Mouse (Mus musculus) embryo, embryonic 10.5 days (tissue): Measurements from ENCODE around the gene Wbp11.
A peak's percentile ranks its signal among the peaks of the same experiment; 100 is the strongest.

Experiments used
- DNase-seq: peaks from one replicate; pipeline ENCODE4 v3.0.0-alpha.2; 2015; ENCODE audit warnings: low spot score

Gene Wbp11

DNA sequence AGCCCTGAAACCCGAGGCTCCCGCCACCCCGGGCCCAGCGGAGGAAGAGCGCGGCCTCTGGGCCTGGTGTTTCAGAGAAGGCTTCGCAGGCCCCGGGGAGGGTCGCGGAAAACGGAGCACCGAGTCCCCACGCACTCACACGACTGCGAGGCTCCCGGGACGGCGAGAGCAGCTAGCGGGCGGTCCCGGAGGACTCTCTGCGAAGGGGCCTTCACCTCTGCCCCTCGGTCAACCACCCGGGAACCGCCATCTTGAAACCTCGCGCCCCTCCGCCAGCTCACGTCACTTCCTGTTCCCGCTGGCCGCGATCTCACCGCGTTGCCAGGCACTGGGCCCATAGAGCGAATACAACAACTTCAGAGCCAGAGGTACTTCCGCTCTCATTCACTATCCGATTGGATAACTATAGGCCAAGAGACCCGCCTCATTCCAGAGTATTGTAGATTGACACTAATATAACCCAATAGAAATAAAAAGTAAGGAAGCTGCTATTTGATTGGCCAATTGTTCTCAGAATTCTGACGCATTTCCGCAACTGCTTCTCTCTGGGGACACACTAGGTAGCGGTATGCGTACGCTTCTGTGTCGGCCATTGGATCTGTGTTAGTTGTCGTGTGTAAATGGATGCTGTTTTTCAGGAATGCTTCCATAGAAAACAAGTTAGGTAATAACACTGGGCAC, at the start of gene Wbp11:
TSS of gene Wbp11 (minus strand) at position 353 of the 681 bp plus-strand sequence.
- peak; percentile 97 for DNase-seq

DNA sequence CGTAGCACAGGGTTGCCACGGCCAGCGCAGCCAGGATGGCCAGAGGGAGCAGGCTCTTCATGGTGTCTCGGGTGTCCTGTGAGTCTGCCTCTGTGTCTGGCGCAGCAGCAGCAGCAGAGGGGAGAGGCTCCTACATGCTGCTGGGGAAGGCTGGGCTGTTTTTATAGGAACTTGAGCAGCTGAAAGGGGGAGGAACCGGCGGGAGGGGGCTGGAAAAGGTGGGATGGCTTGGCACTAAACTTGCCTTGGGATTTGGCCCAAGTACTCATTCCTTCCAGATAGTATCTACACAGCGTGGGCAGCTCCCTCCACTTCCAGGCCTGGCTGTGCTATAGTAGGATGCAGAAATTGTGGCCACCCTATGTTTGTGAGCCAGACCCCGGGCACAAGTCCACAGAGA, 47.6 kb upstream of the Wbp11 start, which contains the start of gene Mgp:
TSS of gene Mgp (minus strand) at position 154 of the 400 bp plus-strand sequence.
- DNase-seq: peak; percentile 42

DNA sequence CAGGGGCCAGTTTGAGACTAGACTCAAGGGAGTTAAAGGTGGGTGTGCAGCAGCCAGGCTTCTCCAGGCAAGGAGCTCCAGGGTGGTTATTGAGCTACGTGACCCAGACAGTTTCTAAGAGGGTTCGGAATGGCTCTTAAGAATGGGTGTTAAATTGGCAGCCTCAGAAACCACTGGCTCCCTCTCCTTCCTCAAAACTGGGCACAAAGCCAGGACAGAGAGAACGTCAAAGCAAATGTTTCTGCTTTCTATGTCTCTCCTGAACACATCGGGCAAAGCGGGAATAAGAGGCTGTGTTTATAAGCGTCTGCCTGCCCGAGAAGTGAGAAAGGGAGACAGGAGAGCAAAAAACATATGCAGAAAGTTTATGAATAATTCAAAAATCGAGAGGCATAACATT, 46.6 kb upstream of the Wbp11 start:
- no peak for DNase-seq

DNA sequence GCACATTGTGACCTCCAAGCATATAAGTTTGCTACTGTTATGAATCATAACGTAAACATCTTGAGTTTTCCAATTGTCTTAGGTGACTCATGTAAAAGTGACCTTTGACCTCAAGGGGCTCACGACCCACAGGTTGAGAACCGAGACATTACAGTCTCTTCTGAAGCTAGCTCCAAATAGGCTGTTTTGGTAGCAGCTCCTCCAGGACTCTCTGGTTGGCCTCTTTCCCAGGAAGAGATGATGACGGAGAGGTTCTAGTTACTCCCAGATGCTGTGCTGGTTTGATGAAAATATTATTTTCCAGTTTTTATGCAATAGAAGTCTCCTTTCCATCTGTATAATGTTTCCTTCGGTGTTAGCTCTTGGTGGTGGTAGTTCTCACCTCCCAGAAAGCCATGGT, 40.9 kb upstream of the Wbp11 start:
- no peak for DNase-seq

DNA sequence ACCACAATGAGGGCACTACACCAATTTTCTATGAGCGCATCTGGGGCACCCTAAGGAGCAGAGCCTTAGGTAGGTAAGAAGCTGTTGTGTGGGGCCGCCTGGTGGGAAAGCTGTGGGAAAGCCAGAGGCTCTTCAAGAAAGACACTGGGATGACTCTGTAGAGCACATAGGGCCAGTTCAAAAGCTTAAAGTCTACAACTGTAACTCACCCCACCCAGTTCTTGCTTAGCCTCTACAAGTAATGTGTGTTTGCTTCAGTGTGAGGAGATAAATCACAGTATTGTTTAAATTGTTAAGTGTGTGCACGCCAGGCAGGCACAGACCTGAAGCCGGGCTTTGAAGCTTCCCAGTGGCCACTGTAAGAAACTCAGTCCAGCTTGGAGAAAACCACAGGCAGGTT, 38.1 kb upstream of the Wbp11 start:
- no peak for DNase-seq

DNA sequence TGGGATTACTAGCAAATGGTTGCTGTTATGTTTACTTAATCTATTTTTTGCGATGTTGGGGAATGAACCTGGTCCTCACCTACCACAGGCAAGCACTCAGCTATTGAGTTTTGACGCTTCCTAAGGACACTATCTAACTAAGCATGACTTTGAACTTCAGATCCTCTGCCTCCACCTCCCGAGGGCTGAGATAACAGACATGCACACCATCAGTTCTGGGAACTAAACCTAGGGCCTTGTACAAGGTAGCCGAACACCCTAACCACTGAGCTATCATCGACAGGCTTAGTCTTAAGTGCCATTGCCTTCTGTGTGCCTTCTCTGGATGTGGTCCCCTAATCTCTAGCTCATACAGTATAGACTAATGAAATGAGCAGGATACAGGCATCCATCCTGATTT, 37.3 kb upstream of the Wbp11 start:
- DNase-seq: no peak

DNA sequence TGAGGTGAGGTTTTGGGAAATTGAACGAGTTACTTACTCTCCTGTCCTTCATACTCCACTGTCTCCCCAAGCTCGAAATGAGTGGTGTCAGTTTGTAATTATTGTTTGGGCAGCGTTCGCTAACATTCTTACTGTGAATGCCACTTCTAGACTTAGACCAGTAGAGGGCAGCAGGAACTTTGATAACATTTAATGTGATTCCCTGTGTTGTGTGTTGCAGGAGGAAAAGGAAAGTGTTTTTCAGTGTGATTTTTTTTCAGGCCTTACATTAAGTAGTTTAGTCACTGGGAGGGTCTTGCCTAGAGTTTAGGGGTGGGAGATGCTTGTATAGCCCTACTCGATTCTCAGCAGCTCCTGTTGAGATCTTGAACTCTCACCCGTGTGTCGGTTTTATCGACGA, 33.0 kb upstream of the Wbp11 start:
- DNase-seq: peak; percentile 88

DNA sequence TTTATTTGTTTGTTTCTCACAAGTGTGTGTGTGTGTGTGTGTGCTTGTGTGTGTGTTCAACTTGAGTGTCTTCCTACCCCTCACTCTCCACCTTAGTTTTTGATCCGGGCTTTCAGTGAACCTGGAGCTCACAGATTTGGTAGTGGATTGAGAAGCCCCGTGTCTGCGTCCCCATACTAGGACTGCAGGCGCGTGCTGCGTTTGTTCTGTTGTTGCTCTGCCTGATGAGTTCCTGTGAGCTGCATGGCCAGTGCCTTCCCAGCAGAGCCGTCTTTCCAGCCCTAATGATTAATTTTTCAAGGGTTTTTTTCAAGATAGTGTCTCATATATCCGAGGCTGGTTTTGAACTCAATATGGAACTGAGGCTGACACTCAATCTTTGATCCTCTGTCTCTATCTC, 30.4 kb upstream of the Wbp11 start:
- DNase-seq: no peak

DNA sequence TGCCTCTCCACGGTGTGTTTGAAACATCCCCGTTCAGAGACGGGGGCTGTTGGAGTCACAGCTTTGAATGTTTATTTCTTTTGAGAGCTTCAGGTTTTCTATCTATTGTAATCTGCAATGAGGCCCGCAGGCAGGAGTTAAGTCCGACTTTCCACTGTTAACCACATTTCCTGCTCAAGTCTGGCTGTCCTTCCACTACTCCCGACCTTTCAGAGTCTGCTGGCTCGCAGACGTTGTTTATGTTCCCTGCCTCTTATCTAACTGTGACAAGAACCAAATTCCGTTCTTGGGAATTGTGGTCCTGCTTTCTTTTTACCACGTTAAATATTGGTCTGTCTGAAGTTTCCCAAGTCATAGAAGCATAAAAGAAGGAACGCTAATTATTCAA, 29.8 kb upstream of the Wbp11 start:
- no peak for DNase-seq

DNA sequence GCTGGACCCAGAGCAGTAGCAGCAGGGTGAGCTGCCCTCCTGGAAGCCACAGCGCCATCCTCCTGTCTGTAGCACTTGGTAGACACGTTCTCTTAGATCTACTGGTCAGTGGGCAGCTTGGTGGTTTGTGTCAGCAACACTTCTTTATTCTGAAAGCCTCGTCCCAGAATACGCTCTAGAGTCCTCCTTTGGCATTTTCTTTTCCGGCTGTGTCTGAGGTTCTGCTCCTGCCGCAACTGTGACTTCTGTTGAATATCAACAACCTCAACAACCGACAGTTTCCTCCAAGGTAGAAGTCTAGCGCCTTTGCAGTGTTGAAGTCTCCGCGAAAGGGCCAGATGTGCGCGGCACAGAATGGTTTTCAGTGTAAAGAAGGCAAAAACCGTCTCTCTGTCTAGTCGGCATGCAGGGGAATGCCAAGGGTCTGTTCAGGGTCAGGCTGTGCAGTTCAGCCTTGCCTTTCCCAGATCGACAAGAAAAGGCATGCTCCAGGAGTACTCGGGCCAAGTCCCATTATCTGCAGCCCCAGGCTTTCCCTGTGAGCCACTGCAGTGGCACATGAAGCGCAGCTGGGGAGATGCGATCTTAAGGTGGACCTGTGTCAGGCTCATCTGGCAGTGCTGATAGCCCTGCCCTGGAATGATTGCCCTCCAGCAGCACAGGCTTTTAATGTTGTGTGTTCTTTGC, 29.3 kb upstream of the Wbp11 start, which contains the start of gene Art4:
TSS of gene Art4 (minus strand) at position 548 of the 687 bp plus-strand sequence.
- peak; percentile 37 for DNase-seq

DNA sequence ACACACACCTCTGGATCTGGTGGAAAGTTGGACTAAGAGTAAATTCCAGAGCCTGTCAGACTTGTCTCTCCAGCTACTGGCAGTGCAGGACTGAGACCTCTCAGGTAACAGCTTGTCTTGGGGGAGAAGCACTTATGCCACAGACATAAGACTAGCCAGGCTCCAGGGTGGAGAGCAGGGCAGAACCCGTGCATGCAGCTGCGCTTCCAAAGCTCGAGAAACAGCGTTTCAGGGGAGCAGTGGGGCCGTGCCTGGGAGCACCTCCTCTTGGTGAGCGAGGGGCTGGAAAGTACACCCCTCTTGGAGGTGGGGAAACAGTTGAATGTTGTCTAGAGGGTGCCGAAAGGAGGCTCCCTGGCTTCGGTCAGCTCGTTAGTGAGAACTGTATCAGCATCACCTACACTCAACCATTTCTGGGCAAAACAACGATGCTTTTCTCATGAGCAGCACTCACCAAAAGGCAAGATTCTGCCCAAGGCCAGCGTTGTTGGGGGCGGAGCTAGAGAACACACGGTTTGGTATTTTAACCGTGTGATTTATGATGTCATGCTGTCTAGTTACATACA, 28.1 kb upstream of the Wbp11 start:
- DNase-seq: peak; percentile 47

DNA sequence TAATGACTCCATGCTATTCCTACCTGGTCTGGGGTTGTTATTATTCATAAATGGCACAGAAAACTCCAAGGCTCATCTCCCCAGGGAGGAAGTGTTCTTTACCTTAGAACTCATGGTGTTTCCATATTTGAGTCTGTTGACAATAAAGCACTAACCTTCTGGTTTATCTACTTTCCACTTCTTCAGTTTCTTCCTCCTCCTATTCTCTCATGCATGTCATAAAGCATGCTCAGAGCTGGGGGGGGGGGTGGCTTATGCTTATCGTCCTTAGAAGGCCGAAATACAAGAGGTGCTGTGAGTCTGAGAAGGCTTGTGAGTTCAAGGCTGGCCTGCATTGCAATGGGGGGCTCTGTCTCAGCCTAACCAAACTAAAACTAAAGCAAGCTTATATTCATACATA, 27.1 kb upstream of the Wbp11 start:
- DNase-seq: no peak

DNA sequence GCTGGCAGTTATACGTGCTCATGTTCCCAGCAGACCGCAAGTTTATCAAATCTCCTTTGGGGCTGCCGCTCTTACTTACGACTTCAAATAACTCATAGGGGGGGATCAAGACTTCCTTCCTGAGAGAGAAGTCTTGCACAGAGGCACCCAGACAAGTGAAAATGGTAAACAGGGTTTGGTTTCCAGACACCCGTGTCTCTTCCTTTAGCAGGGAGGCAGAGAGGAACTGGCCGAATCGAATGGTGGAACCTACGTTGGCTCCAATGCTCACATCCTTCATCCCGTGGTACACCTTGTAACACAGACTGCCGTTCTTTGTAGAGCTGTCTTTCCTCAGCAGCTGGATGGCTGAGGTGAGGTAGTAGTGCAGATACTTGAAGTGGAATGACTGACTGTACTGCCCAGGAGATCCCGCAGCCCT, 26.3 kb upstream of the Wbp11 start:
- no peak for DNase-seq

DNA sequence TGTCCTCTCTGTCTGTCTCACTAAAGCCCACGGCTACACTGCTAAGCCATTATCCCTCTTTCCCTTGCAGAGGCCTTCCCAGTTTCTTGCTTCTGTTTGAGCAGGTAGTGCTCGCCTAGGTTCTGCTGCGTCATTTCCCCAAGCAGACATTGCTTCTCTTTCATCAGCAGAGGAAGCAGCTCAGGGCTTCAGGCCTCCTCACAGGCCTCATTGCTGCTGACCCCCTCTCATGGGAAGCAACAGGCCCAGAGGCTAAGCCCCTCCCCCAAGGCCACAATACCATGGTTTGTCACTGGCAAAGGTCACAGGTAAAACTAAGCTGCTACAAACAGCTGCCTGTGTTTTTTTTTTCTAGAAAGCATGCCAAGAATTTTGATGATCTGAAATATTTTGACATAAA, 24.7 kb upstream of the Wbp11 start:
- peak; percentile 53 for DNase-seq

DNA sequence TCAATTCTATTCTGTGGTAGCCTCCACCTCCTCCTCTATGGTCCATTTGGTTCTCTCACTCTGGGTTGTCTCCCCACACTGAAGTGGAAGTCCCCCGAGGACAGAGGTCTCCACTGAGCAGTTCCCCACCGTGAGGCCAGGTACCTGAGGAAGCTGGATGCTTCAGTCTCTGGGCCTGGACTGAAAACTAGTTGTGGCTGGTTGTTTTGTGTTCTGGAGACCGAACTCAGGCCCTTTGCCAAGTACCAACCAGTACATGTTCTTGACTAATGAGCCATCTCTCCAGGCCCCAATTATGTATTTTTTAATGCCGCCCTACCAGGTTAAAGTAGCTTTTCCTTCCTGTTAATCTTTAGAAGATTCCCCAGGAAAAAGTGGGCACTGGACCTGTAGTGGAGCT, 24.3 kb upstream of the Wbp11 start:
- no peak for DNase-seq

DNA sequence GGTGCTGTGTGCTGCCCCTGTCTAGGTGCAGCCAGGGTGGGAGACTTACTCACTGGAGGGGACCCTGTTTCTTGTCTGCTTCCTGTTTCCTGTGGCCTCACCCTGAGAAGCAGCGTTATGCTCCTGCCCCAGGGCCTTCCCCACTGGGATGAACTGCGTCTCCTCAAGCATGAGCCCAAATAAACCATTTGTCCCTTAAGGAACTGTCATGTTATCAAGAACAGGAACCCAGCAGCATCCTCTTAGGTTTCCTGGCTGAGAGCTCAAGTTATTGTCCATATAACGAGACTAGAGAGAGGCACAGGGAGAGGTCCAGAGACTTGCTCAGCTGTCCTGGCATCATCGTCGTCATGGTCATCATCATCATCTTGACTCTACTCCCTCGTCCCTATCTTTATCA, 22.2 kb upstream of the Wbp11 start:
- no peak for DNase-seq

DNA sequence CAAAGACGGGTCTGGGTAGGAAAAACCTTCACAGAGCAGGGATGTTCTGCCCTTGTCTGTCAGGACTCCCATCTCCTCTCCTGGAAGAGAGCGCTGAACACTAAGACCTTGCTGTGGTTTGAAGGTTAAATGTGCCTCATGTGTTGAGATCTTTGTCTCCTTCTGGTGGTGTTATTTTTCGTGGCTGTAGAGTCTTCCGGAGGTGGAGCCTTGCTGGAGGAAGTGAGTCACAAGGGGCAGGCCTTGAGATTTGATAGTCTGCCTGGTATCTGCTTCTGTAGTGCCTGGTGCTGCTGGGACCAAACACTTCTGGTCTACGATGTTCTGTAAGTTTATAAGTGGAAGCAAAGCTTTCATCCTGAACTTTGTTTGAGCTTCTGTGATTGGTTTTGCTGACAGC, 20.9 kb upstream of the Wbp11 start:
- no peak for DNase-seq

DNA sequence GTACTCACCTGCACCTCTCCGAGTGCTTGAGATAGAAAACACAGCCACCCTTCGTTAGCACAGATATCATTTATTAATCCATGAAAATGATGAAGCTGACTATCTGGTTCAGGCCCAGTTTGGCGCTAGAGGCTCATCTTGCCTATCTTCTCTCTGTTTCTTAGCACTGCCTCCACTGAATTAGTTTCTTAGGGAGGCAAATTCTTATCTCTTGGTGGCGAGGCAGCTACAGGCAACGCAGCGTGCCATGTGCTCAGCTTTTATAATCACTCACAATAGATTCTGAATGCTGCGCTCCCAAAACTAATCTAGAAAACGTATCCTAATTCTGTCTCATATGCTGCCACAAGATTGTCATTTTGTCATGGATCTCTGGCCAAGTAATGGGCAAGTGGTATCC, 20.4 kb upstream of the Wbp11 start:
- DNase-seq: no peak

DNA sequence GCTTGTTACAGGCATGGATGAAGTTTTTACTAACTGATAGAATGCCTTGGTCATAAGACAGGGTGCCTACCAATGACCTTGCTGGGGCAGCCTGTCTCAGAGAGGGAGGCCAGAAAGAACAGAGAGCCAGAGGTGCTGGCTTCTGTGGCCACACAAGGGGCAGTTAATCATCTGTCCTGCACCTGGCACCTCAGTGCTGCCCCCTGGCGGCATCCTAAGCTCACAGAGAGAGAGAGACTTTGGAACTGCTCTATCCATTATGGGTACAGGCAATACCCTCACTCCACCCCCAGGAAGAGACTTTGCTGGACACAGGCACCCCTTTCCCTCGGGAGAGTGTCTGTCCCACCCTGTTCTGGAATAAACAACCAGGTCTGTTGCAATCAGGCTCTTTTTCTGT, 19.8 kb upstream of the Wbp11 start:
- peak; percentile 58 for DNase-seq

DNA sequence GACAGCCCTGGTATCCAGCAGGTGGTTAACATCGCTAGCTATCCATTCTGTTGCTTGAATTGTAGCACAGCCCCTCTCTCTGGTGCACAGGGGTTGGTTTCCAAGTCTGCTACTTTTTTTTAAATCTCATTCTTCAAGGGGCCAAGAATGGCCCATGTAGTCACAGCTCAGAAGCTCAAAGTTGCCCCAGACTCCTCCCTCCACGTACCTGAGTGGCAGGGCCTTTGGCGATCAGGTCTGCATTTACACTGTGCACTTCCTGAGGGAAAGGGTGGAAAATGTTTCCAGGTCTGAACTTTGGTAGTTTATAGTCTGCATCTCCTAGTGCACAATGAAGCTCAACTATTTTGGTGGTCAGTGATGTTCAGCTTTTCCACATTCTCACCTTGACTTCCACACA, 19.2 kb upstream of the Wbp11 start:
- DNase-seq: no peak

DNA sequence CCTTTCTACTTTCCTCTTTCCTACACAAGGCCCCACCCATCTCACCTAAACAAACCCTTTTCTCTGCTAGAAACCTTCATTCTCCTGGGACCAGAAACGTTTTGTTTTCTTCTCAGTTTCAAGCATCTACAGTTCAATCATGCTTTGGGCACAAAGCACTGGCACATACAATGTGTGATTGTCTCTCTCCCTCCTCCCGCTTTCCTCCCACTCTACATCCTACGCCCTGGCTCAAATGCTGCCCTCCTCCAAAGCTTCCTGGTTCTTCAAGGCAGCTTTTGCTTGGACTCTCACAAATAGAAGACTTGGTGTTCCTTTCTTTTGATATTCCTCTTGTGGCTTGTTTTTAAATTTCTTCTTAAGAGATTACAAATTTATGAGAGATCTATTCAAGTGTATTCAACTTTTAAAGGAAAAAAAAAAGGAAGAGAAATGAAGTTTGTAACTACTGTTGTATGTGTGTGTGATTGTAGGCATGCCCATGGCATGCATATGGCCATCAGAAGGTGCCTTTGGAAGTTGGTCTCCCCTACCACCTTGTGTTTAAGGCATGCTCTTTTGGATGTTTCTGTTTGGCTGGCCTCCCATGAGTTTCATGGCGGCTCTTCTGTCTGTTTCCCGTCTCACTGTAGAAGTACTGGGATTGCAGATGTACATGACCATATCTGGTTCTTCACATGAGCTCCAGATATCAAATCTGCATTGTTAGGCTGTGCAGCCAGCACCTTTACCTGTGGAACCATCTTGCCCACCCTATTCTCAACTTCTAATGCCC, 17.9 kb upstream of the Wbp11 start:
- no peak for DNase-seq

DNA sequence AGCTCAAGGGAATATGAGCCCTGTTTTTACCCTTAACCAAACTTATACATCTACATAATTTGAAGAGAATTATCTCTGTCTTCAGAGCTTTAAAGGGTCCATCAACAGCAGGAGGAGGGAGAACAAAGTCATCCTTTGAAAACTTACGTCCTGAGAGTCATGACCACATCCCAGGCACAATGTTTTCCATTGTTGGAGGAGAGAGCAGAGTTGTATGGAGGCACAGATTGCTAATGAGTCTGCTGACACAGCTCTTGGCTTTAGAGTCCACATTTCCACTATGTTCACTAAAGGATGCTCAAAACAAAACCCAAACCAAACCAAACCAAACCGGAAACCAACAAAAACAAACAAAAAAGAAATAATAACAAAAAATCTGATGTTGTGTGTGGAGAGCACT, 16.9 kb upstream of the Wbp11 start:
- DNase-seq: no peak

DNA sequence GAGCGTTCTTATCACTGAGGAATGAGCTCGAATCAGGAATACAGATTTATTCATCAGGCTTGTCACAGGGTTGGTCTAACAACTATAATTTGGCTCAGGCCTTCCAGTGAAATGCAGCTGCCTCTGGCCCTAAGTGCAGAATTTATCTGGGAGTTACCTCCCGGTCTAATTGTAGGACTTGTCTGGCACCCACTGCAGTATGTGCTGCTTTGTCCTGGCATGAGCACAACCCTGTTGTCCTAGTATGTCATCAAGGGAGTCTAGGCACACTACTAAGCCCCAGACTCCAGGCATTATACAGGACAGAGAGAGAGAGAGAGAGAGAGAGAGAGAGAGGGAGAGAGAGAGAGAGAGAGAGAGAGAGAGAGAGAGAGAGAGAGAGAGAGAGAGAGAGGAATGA, 9.3 kb upstream of the Wbp11 start:
- DNase-seq: no peak
